In genomic region chr11:70384136-70384535, GRCm38 (mm10) we compare ENCODE assay signal across 12 mouse cellular contexts. TPM values are rescaled to one million over a fixed set of nuclear protein-coding genes. Genes with fewer than 3 reads are reported as not detected.
DNase-seq lines count a peak whose midpoint lies in the region.
"Had no signal": no experiment of that assay in that cellular context is flagged by ENCODE, and none has a peak within 500 bp of the region (broad histone marks: within the 10 kb centered on the region; RNA-seq: fewer than 3 reads in every experiment).

No protein-coding gene starts in this region.

- peak; percentile 7 for DNase-seq in embryo, embryonic 10.5 days (ENCODE audit: low spot score)
- DNase-seq in embryo, embryonic 9.5 days (ENCODE audit: extremely low spot score), result no peak
- peak; percentile 17 for DNase-seq in kidney, postnatal 14 days
- DNase-seq in kidney, adult 11 months, result no peak
- DNase-seq in adrenal gland, postnatal 36 days, result peak; percentile 44 to 53
- no peak for DNase-seq in thymus, adult 18-20 months
- DNase-seq in neural tube, embryonic 10.5 days (ENCODE audit: extremely low spot score, low spot score), result no peak
- DNase-seq: cerebellum, adult 2 months; cerebellum, postnatal 14 days; gastrocnemius, postnatal 10 days; heart, adult 2 months had no signal

RNA-seq across cellular contexts. Expression of gene Pelp1, which starts 25.7 kb away (rescaled TPM):
- 10 to 100 TPM; 24.6 to 26.0 TPM for total RNA-seq in adrenal gland, postnatal 36 days (2021)

RNA-seq across cellular contexts. Expression of gene Alox15, which starts 32.3 kb away (rescaled TPM):
- 1 to 10 TPM; 1.9 to 6.0 TPM for total RNA-seq in adrenal gland, postnatal 36 days (2021)
- total RNA-seq: common myeloid progenitor, adult 5-6 weeks had no signal

RNA-seq across cellular contexts. Expression of gene Arrb2, which starts 48.3 kb away (rescaled TPM):
- 10 to 100 TPM; 18.5 to 26.6 TPM for total RNA-seq in adrenal gland, postnatal 36 days (2021)

Comparison
In these comparisons a context has a peak if more than half of its experiments do, and no peak if none do; other contexts are left out.
1. DNase-seq: peak in embryo, embryonic 10.5 days (single experiment), kidney, postnatal 14 days (single experiment) and adrenal gland, postnatal 36 days (2 of 2); none in embryo, embryonic 9.5 days (single experiment), kidney, adult 11 months (single experiment), thymus, adult 18-20 months (0 of 2) and neural tube, embryonic 10.5 days (single experiment).